Mouse (Mus musculus): ENCODE data around the gene Eif3l. TPM values are rescaled to one million over a fixed set of nuclear protein-coding genes. Genes with fewer than 3 reads are reported as not detected.

Gene Eif3l
- polyA plus RNA-seq, 1 experiment, result 14.6 TPM

- no peak for TF ChIP-seq GATA1 (IDR thresholded peaks at IDR 0.05; ENCODE audit: low read length)
Observed at GRCm38 (mm10) chr15:79066276-79066675, 8.7 kb upstream of the Eif3l start.

- TF ChIP-seq GATA1 (IDR thresholded peaks at IDR 0.05; ENCODE audit: low read length), result peak; percentile 77
Observed at GRCm38 (mm10) chr15:79067631-79068030, 7.3 kb upstream of the Eif3l start.

DNA sequence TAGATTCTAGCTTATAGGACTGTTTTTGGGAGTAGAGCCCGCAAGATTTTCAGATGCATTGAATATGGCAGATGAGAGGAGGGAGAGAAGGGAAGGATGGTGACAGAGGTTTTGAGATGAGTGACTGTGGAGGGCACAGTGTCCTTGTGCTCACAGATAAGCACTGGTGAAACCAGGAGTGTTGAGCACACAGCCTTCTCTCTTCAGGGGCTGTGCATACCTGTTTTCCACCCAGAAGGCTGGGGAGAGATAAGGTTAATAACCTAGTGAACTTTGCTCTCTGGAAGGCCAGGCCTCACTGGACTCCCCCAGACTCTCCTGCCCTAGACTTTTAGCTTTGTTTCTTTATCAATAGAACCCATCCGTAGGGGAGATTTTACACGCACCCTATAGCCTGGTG lies 6.6 kb upstream of the Eif3l start:
- no peak for TF ChIP-seq GATA1 (IDR thresholded peaks at IDR 0.05; ENCODE audit: low read length)

DNA sequence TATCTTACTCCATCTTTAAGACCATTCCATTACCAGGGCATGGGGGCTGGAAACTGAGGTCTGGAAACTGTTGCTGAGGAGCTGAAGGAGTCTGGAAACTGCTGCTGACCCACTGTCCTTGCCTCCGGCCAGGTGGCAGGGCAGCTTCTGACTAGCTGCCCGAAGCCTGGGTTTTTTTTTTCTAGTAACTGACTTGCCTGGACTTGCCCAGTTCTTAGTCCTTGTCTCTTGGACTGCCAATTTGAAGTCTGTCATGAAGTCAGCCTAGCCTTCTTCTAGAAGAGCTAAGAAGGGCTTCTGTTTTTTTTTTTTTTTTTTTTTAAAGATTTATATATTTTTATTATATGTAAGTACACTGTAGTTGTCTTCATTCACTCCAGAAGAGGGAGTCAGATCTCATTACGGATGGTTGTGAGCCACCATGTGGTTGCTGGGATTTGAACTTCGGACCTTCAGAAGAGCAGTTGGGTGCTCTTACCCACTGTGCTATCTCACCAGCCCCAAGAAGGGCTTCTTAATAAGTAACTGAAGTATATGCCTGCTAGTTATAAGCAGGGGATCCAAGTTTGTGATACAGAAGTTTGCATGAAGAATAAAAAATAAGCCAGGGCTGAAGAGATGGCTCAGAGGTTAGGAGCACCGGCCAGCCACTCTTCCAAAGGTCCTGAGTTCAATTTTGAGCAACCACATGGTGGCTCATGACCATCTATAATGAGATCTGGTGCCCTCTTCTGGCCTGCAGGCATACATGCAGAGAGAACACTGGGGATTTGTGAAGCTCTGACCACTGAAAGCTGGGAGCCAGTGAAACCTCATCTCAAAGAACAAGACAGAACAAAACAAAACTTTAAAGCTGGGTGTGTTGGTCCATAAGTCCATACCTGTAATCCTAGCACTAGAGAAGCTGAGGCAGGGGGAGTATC lies 3.6 kb upstream of the Eif3l start:
- TF ChIP-seq GATA1 (IDR thresholded peaks at IDR 0.05; ENCODE audit: low read length), result no peak

GRCm38 (mm10) chr15:79073752-79074151 lies 1.2 kb upstream of the Eif3l start:
- no peak for TF ChIP-seq GATA1 (IDR thresholded peaks at IDR 0.05; ENCODE audit: low read length)

DNA sequence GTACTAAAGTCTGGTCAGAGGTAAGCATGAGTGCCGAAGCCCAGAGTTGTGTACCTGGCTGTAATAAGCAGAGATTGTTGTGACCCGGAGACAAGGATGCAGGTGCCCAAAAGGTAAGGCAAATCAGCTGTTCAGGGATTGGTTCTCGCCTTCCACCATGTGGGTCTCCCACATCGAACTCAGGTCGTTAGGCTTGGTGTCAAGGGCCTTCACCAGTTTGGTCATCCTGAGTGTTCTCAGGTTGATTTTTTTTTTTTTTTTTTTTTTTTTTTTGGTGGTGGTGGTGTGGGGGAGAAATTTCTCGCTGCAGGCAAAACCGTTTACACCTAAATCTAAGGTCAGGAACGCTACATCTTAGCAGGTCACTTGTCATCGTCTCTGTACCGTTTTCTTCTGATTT lies 533 bp upstream of the Eif3l start:
- no peak for TF ChIP-seq GATA1 (IDR thresholded peaks at IDR 0.05; ENCODE audit: low read length)

DNA sequence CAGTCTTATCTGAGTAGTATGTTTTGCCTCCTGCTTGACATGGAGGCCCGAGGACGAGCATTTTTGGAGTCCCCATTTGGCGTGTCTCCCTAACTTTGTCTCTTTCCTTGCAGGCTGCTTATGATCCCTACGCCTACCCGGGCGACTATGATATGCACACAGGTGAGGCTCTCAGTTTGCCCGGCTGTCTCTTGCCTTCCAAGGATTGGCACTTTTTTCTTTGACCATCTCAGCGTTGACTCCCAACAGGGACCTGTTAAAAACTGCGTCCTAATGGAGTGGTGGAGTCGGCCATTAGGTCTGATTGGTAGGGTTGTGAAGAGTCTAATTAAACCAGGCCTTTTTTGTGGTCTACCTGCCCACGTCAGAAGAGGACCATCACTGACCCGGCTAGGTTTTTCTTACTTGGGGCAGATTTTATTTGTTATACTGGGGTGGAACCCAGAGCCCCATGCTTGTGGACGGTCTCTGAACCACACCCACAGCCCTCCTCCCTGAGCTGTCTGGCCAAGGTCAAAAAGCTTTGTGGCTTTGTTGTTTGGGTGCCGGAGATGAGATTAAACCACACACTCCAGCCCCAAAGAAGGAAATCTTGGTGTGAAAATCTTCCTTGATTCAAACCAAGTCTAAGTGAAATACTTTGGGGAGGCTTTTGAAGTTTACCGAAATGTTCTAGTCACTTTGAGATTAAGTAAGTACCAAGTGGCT lies 833 bp downstream of the Eif3l start:
- no peak for TF ChIP-seq GATA1 (IDR thresholded peaks at IDR 0.05; ENCODE audit: low read length)

DNA sequence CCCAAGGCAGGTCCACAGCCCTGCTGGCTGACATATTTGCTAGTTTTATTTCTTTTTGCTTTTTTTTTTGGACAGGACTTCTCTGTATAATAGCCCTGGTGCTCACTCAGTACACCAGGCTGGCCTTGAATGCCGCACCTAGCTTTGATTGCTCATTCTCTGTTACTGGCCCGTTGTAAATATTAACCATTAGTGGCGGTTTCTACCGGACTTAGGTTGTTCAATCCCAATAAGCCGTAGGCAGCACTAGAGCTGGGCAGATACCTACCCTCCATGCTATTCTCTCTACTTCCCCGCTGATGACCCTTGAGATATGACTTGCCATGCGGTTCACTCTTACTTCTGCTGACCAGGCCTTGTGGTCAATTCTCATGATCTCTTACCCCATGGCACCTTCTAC lies 4.6 kb downstream of the Eif3l start:
- no peak for TF ChIP-seq GATA1 (IDR thresholded peaks at IDR 0.05; ENCODE audit: low read length)

DNA sequence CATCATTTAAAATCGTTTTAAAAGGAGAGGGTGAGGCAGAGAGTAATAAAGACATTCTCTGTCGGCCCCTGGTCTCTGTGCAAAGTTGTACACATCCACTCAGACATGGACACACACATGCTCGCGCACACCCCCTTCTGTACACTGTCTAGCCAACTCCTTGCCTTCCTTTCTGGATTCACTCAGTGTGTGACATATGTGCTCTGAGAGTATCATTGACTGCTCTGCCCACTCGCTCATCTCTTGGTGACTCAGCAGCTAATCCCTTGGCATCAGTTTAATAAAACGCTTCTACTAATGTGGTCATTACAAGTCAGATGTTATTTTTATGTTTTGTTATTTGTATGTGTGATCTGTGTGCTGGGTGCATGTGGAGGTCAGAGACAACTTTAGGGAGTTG lies 17.3 kb downstream of the Eif3l start:
- TF ChIP-seq GATA1 (IDR thresholded peaks at IDR 0.05; ENCODE audit: low read length), result no peak

DNA sequence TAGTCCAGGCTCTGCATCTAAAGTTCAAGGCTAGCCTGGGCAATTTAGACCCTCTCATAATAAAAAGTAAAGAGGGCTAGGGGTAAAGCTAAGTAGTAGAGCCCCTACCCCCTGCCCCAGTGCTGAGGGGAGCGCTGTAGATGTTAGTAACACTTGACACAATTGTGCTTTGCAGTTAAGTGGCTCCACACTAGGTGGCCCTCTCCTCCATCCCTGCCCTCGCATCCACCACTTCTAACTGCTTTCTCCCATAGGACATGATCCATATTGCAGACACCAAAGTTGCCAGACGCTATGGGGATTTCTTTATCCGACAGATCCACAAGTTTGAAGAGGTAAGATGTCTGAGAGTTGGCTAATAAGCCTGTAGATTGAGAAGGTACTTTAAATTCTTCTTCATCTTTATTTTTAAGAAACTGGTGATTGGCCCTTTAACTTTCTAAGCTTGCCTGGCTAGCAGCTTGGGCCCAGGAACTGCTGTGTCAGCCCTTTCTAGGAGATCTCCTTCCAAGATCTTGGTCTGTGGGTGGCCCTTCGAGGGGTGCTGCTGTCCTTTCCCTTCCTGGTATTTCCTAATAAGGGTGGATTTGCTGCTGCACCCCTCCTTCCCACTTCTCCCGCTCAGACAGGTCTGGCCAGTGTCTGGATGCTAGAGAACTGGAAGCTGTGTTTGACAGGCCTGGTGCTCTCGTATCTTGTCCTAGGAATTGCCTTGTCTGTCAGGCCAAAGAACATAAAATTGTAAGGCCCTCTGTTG lies 18.3 kb downstream of the Eif3l start:
- no peak for TF ChIP-seq GATA1 (IDR thresholded peaks at IDR 0.05; ENCODE audit: low read length)

DNA sequence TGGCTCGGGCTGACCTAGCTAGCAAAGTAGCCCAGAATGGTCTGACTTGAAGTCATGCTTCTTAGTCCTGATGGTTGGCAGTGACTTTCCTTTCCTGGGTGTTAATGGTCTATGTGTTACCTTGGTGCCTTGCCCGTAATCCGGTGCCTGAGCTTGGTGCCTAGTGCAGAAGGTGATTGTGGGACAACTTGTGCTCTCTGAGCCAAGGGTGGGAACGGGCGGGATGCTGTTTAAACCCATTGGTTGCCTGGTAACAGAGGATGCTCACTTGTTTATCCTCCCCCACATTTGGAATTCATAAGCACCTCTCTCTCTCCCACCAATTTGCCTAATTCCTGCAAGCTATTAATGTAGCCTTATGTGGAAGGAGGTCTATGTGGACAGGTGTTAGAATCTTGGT lies 20.5 kb downstream of the Eif3l start:
- TF ChIP-seq GATA1 (IDR thresholded peaks at IDR 0.05; ENCODE audit: low read length), result no peak

DNA sequence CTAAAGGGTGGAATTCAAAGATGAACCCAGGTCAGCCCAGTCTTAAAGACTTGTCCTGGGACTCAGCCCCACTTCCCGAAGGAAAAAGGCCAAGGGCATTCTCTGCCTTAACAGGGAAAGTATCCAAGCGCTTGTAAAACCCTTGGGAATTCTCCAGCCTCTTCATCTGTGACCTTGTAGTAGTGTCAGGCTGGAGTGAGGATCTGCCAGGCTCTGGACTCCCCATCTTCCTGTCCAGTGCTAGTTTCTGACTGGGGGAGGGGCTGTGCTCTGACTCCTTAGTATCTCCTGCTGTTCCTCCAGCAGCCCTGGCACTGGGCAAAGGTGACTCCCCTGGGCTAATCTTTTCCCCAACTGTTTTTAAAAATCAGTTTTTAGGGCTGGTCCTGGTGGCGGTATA lies 21.6 kb downstream of the Eif3l start:
- TF ChIP-seq GATA1 (IDR thresholded peaks at IDR 0.05; ENCODE audit: low read length), result no peak

DNA sequence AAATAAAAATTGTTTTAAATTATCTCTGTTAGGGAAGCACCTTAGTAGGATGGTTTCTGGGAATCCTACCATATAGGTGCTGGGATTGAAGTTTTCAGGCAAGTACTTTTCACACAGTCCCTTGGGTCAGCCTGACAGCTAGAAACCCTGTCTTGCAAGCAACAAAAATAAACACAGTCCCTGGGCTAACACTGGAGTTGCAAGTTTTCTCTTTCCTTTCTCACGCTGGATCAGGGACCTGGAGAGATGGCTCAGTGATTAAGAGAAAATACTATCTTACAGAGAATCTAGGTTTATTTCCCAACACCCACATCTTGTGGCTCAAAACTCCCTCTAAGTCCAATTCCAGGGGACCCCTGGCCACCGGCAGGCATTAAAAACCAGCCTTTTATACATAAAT lies 22.2 kb downstream of the Eif3l start:
- no peak for TF ChIP-seq GATA1 (IDR thresholded peaks at IDR 0.05; ENCODE audit: low read length)

GRCm38 (mm10) chr15:79097611-79098025 lies 22.6 kb downstream of the Eif3l start:
- TF ChIP-seq GATA1 (IDR thresholded peaks at IDR 0.05; ENCODE audit: low read length), result no peak

GRCm38 (mm10) chr15:79098220-79098619 lies 23.2 kb downstream of the Eif3l start:
- TF ChIP-seq GATA1 (IDR thresholded peaks at IDR 0.05; ENCODE audit: low read length), result no peak

DNA sequence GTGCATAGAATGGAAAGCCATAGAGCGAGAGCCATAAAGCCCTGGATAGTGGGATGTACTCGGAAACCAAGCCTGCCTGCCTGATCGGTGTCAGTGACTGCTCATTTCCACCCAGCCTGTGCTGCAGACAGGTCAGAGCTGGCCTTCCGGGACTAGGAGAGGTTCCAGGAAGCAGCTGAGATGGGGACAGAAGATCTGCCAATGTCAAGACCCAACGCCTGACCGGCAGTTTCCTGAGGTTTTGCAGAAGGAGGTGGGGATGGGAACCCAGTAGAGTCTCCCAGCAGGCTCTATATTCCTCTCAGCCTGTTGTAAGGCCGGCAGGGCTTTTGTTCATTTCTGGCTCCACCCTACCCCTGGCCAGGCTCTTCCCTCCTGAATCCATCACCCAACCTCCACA lies 23.9 kb downstream of the Eif3l start:
- TF ChIP-seq GATA1 (IDR thresholded peaks at IDR 0.05; ENCODE audit: low read length), result no peak
